Mouse (Mus musculus) intestine, postnatal 0 days (tissue): ENCODE data around the gene Ago4. TPM values are rescaled to one million over a fixed set of nuclear protein-coding genes. Genes with fewer than 3 reads are reported as not detected.

ENCODE experiments used
- ATAC-seq: fragments of 200-750 bp; cut with Nextera tagmentation; 2 replicates; pipeline ENCODE4 v1.8.0; 2017; ENCODE audit warnings: mild to moderate bottlenecking, moderate TSS enrichment, moderate library complexity
- H3K27ac ChIP-seq: fragments of 300-500 bp; sonication (generic); 2 replicates; pipeline ENCODE4 v1.5.1; 2014; ENCODE audit warnings: mild to moderate bottlenecking, low read depth, low read length, moderate library complexity
- H3K27me3 ChIP-seq: fragments of 300-500 bp; sonication (generic); replicated peaks from 2 replicates; pipeline ENCODE4 v1.6.1; 2014; ENCODE audit warnings: low read length, mixed read lengths; ENCODE audit not compliant: control insufficient read depth, insufficient read depth
- H3K36me3 ChIP-seq: fragments of 300-500 bp; sonication (generic); 2 replicates; pipeline ENCODE4 v1.6.1; 2014; ENCODE audit warnings: mild to moderate bottlenecking, moderate library complexity; ENCODE audit not compliant: control insufficient read depth, insufficient read depth
- H3K4me1 ChIP-seq: fragments of 300-500 bp; sonication (generic); replicated peaks from 2 replicates; pipeline ENCODE4 v1.6.1; 2014; ENCODE audit warnings: antibody characterized with exemption, low read length, mixed read lengths; ENCODE audit not compliant: control insufficient read depth, insufficient read depth
- H3K4me2 ChIP-seq: fragments of 300-500 bp; sonication (generic); replicated peaks from 2 replicates; pipeline ENCODE4 v1.6.1; 2014; ENCODE audit warnings: low read depth, mild to moderate bottlenecking, moderate library complexity
- H3K4me3 ChIP-seq: fragments of 300-500 bp; sonication (generic); 2 replicates; pipeline ENCODE4 v1.5.1; 2014; ENCODE audit warnings: low read depth, low read length
- H3K9ac ChIP-seq: fragments of 300-500 bp; sonication (generic); 2 replicates; pipeline ENCODE4 v1.6.1; 2014; ENCODE audit warnings: mild to moderate bottlenecking, low read depth, low read length
- H3K9me3 ChIP-seq: fragments of 300-500 bp; sonication (generic); 2 replicates; pipeline ENCODE4 v1.6.1; 2016; ENCODE audit warnings: mixed run types; ENCODE audit not compliant: control insufficient read depth
- CTCF ChIP-seq: sonication (generic); IDR thresholded peaks from 2 replicates; pipeline ENCODE4 v1.5.1; 2016; ENCODE audit warnings: low read depth, mild to moderate bottlenecking, control low read depth, antibody characterized with exemption, moderate library complexity
- WGBS: fragments of 180-500 bp; shearing (Covaris S2); extraction: QIAGEN DNeasy Blood & Tissue Kit; methylation state at CpG from one replicate; pipeline ENCODE4 v1.1.7; 2014; 5-methylcytosine and 5-hydroxymethylcytosine counted together
- microRNA-seq: library from miRNA; unstranded; fragments of <30 nt; microRNA quantifications from one replicate; pipeline ENCODE4, GENCODE M21; 2016
- polyA plus RNA-seq: library from polyadenylated mRNA; unstranded; fragments of >200 nt; fragmentation: Nextera tagmentation; extraction: Ambion mirVana; gene quantifications from 2 replicates; pipeline ENCODE4 v1.2.1, GENCODE M21; 2015

Gene Ago4
- polyA plus RNA-seq, 1 experiment from 2014 or later = 1.1 TPM

DNA sequence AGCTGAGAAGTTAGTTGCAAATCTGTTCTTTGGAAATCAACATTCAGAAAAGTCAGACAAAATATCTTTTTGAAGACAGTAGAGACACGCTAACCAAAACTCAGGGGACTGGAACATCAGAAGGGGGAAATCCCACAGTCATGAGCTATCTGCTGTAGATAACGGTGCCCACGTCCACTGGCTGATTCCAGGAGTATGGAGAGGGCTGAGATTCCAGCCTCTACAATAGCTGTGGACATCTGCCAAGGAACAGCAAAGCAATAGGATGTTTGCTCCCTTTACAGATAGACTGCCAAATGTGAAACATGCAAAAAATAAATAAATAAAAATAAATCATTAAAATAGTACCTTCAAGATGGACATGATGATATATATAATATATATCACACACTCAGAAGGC lies 88.7 kb downstream of the Ago4 start:
- Histone ChIP-seq H3K4me3 (no peak overlapping the region), H3K9ac (no peak overlapping the region), H3K27me3 (no peaks in the 10 kb centered on the region), H3K4me1 (no peaks in the 10 kb centered on the region), H3K4me2 (no peak overlapping the region), H3K36me3 (peaks cover 59% of the 10 kb centered on the region), H3K9me3 (no peaks in the 10 kb centered on the region), H3K27ac (no peak overlapping the region)
- TF ChIP-seq CTCF = no peak
- WGBS = 85% methylated on average over 3 of the region's 3 CpGs
- ATAC-seq = no peak

Small RNAs within 50 kb of the gene (microRNA-seq; reads per million reads assigned to microRNA genes)
- gene Mir7119 = not detected

Other genes with a start within 250 kb of the Ago4 start
- 1.5 and 2.2 TPM in 2 replicates for gene Col8a2, start 246.7 kb downstream of the Ago4 start, polyA plus RNA-seq
- gene Adprhl2, start 211.8 kb downstream of the Ago4 start, polyA plus RNA-seq = 41.7 and 43.0 TPM in 2 replicates
- 1.6 and 2.1 TPM in 2 replicates for gene Tekt2, start 207.8 kb downstream of the Ago4 start, polyA plus RNA-seq
- gene Ago3, start 103.9 kb downstream of the Ago4 start, polyA plus RNA-seq = 9.3 and 10.5 TPM in 2 replicates
- gene Ago1, start 64.9 kb downstream of the Ago4 start, polyA plus RNA-seq = 2.7 and 3.2 TPM in 2 replicates
- 8.3 and 10.2 TPM in 2 replicates for gene Clspn, start 23.5 kb upstream of the Ago4 start, polyA plus RNA-seq
- gene 5730409E04Rik, start 76.3 kb upstream of the Ago4 start, polyA plus RNA-seq = 1.2 and 1.4 TPM in 2 replicates
- gene Psmb2, start 144.2 kb upstream of the Ago4 start, polyA plus RNA-seq = 358 and 381 TPM in 2 replicates
- not detected in 2 replicates for gene Tfap2e, start 202.8 kb upstream of the Ago4 start, polyA plus RNA-seq
- 13.5 and 14.0 TPM in 2 replicates for gene Ncdn, start 220.0 kb upstream of the Ago4 start, polyA plus RNA-seq
- 68.7 and 77.6 TPM in 2 replicates for gene AU040320, start 220.1 kb upstream of the Ago4 start, polyA plus RNA-seq